Mouse (Mus musculus) ES-Bruce4 (cell line): ENCODE measurements at regions not wholly inside any gene's neighbourhood (a gene's known extent, or its start where the extent isn't known, plus 50 kb on each side); places are given as distances from the start of the nearest gene placed in this dataset.

Experiments used
- CTCF ChIP-seq: IDR thresholded peaks from one replicate; pipeline ENCODE4 v1.8.1; 2011; ENCODE audit warnings: low read depth, low read length
- EP300 ChIP-seq: IDR thresholded peaks from 2 replicates; pipeline ENCODE4 v1.6.1; 2011; ENCODE audit warnings: low read depth, low read length; ENCODE audit not compliant: insufficient read depth

DNA sequence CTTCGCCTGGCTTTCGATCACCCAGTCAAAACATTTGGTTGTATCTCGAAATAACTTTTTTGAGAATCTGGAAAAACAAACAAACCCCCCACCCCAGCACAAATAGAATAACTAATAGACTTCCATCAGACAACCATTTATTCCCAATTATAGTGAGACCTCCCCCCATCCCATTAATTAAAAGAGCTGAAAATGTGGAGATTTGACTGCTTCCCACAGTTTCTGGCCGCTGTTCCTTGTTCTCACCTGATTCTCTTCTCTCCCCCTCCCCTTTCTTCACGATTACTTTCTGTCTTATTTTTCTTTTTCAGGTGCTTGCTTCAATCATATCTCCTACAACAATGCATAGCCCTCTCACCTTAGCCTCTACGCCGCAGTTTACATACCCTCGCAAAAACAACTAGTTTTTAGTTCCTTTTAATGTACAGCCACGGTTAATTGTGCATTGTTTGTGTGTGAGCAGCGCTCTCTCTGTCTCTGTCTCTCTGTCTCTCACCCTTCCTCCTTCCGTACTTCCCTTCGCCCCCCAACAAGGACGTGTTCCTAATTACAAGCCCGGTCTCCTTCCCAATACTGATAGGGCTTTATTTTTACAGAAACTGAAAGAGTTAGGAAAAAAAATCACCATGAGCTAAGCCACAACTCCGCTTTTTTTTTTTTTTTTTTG, 80.2 kb downstream of the Kcnrg start:
- TF ChIP-seq EP300 (no peak), CTCF (no peak)
